Mouse (Mus musculus): Measurements from ENCODE around the gene Fth1.

Gene Fth1

GRCm38 (mm10) chr19:9992011-9992958 lies 11.9 kb downstream of the Fth1 start:
- DNase-seq: peak; percentile 92

DNA sequence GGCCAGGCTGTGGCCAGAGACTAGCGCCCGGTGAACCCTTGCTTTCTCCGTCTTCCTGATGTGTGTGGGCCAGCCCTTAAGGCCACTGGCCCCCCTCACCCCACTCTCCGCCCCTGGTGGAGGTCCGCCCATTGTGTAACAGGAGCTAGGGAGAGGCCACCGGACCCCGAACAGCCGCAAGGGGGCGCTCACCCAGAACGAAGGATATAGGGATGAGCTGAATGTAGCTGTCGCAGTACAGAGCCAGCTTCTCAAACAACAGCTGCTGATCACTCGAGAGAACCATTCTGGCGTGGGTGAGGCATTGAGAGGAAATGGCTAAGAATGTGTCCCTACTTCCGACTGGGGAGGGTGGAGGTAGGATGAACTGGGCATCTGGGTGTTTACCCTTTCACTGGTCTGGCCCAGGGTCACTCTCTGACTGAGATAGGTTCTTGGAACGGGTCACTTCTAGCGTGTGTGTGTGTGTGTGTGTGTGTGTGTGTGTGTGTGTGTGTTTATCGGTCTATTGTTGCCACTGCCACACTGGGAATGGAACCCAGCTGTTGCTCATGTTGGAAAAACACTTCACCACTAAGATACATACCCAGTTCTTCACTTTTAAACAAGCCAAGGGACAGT lies 12.7 kb downstream of the Fth1 start:
- peak; percentile 99 for DNase-seq

DNA sequence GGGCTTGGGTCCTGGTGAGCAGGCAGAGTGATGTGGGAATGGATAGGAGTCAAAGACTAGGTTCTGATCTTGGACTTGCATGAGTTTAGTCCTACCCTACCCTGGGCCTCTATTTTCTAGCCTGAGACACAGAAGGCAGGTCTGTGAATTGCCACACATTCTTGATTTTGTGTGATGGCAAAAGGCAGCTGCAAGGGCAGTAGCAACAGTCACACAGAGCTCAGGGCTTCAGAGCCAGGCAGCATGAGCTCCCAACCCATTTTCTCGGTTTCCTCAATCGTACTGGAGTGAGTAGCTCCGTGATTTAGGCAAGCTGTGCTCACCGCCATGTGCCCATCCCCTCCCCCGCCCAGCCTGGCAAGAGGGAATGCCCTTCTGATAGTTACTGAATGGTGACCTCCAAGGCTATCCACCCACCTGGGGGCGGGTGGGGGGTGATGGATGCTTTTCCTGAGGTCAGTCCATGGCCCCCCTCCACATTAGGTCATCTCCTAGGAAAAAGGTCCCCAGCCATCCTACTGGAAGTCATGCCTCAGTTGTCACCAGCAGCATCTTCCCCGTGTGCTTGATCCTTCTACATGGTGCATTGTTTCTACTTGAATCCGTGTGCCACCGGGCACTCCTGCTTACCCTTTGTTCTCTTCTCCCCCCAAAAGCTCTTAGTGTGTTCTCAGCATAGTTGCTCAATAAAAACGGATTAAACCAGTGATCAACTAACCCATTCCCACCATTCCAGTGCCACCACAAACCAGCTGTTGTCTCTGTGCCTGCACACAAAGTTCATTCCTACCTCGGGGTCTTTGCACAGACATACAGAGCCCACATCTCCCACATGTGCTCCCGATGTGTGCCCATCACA lies 17.0 kb downstream of the Fth1 start:
- peak; percentile 73 for DNase-seq

DNA sequence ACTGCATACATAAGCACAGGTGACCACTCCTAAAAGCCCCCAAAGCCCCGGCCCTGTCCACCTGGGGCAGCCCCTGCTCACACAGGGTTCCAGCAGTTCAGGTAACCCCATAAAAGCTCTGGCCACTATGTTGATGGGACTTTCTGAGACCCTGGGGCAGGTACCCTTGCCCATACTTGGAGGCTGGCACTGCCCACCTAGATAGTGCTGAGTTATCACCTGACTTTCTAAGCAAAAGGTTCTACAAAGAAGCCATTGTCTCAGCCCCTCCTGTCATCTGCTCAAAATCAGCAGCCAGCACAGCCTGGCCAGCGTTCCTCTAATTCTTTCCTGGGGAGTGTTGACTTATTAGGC lies 17.6 kb downstream of the Fth1 start:
- peak; percentile 70 for DNase-seq

- no peak for DNase-seq
These were observed 18.5 kb downstream of the Fth1 start for GRCm38 (mm10) chr19:9998736-9999486.

DNA sequence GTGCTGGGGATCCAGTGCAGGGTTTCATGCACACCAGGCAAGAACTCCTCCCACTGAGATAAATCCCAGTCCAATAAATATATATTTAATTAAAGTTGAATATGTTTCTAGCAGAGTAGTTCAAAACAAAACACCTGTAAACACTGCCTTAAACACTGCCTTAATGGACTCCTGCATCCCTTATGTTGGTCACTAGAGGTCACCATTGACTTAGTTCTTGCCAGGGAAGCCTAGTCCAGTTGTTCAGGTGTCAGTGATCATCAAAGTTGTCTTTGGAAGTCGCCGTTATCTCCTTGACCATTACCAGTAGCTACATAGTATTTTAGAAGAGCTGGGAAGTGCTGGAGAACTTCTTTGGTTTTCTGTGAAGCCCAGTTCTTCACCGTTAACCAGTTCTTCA lies 19.9 kb downstream of the Fth1 start:
- DNase-seq: peak; percentile 90

GRCm38 (mm10) chr19:10001206-10001969 lies 21.0 kb downstream of the Fth1 start, which contains the start of the genes Best1 and Rab3il1:
Gene Best1, minus strand, starts transcription at chr19:10001633.
Gene Rab3il1, plus strand, starts transcription at chr19:10001669.
- DNase-seq: peak; percentile 82

GRCm38 (mm10) chr19:10003696-10004095 lies 23.3 kb downstream of the Fth1 start:
- DNase-seq: no peak

GRCm38 (mm10) chr19:10011408-10011807 lies 31.0 kb downstream of the Fth1 start:
- DNase-seq: no peak

DNA sequence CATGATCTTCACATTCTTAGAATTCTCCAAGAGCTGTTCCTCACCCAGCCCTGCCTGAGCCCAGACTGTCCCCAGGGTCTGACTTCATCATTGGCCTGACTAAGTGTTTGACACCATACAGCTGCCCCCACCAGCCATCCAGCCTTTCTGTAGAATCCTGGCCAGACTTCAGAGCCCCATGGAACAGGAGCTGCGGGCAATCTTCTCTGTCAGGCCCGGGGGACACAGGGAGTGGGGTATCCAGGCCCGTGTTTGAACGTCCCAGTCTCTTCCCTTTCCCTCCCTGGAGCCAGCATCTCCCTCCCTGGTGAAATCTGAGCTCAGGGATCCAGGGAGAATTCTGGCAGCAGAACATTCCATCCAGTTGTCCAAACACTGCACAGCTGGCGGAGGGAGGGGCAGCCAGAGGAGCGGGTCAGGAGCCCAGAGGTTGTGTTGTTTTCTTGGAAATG lies 32.5 kb downstream of the Fth1 start:
- DNase-seq: peak; percentile 99

GRCm38 (mm10) chr19:10013348-10013747 lies 33.0 kb downstream of the Fth1 start:
- peak; percentile 97 for DNase-seq

GRCm38 (mm10) chr19:10013913-10014312 lies 33.5 kb downstream of the Fth1 start:
- DNase-seq: peak; percentile 98

DNA sequence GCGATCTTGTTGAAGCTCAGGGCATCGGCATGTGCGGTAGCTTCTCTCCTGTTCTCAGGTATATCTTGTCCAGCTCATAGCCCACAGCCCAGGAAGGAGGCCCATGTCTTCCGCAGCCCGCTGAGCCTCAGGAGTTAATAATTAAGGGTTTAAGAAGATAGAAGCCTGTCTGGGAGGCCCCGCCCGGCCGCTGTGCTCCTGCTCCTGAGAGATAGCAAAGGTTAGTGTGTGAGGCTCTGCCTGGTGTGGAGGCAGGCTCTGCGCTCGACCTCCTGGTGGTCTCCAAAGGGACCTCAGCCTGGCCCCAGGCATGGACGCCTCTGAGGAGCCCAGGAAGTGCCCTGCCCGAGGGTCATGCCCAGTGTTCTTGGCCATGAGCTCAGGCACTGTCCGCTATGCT lies 34.4 kb downstream of the Fth1 start:
- DNase-seq: no peak

- DNase-seq: no peak
These were observed 35.0 kb downstream of the Fth1 start for GRCm38 (mm10) chr19:10015442-10015841.

DNA sequence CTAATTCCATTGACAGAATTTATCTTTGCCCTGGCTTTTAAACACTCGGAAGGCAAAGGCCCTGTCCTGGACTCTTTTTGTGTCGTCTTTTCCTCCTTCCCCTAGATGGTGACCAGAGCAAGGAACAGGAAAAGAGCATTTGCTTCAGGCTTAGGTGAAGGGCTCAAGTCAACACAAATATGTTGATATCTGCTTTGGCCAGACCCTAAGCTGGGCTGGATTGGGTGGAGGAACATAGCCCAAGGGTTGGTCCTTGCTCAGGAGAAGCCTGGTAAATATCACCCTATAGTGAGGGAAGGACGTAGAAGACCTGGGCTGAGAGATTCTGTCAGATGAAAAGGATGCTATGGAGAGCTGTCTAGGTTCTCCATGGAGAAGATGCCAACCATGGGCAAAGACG lies 35.8 kb downstream of the Fth1 start:
- no peak for DNase-seq

DNA sequence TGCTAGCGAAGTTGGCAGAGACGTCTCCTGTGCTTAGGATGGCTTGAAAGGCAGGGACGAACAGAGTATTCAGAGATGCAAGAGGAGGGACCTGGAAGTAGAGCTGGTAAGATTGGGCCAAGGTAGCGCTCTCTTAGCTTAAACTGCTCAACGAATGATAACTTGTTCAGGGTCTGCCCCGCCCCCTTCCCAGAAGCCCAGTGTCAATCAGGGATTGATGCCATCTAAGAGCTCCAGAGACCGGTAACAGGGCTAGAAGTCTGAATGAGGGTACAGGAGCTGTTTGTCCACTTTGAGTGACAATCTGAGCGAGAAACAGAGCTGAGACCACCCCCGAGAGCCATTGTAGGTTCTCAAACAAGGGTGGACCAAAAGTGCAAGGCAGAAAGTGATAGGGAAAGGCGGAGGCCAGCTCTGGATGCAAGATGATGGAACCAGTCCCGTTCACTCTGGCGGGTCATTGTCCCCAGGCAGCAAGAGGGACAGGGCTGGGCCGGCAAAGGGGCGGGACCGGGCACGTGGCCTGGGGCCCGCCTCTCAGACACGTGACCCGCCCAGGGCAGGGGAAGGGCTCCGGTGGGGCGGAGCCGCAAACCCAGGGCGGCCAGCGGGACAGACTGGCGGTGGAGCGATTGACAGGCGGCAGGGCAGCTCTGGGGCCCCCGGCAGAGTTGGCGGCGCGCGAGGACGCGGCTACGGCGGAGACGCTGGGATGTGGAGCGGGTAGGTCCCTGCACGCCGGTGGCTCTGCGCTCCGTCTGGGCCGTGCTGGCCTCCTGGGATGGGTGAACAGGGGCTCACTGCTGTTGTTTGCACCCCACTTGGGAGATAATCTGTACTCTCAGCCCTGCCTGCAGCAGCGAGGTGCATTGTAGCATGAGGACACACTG lies 37.5 kb downstream of the Fth1 start:
- peak; percentile 100 for DNase-seq

- no peak for DNase-seq
These were observed 38.1 kb downstream of the Fth1 start for GRCm38 (mm10) chr19:10018527-10018818.

- DNase-seq: peak; percentile 92
These were observed 38.9 kb downstream of the Fth1 start for GRCm38 (mm10) chr19:10019214-10019760.

GRCm38 (mm10) chr19:10021981-10022380 lies 41.6 kb downstream of the Fth1 start:
- peak; percentile 95 for DNase-seq
